Mouse (Mus musculus): ENCODE data around the gene Dnal1. TPM values are rescaled to one million over a fixed set of nuclear protein-coding genes. Genes with fewer than 3 reads are reported as not detected.
"Not testable (repeated sequence)": the region's sequence is repeated elsewhere in the genome, so short reads cannot be mapped to it uniquely, and the experiment has no call there.

The Dnal1 gene
- 23.6 TPM for polyA plus RNA-seq (2021)

DNA sequence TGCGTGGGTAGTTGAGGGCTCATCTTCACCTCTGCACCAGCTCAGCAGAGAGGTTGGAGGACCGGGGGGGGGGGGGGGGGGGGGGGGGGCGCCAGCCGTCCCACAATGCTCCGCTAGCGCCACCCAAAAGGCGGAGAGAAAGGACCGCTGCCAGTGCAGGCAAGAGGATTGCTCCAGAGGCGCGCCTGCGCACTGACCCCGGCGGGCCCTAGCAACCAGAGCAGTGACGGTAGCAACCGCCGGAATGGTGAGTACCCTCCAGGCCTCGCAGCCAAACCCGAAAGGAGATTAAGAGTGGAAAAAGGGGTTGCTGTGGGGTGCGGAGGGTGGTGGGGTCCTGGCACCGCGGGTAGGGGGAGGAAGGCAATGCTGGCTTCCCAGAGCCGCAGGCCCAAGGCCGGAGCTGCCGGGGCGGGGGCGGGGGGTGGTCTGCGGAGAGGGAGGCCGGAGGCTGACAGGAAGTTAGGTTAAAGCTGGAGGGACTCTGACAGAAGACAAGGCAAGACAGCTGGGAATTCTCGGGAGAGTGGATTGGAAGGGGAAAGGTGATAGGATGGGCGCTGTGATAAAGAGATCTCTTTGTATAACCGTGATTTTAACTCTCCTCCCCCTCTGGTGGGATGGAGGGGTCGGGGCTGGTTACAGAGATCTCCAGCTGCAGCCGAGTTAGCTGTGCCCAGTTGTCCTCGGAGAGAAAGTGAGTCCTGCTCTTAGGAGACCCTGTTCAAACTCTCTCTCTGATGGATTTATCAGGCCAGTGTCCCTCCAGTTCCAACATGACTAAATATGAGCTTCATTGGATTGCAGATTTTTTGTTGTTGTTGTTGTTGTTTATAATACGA is at the start of gene Dnal1:
Gene Dnal1, plus strand, starts transcription at position 214 of the 842 bp plus-strand sequence.
- CTCF ChIA-PET: interaction anchor here (1.0 kb wide), 1 partner anchor 19 kb away, joined by 3 read pairs; no protein-coding TSS in a partner anchor
- ATAC-seq: peak; percentile 76
- no peaks in the 10 kb centered on the region for H3K27me3 ChIP-seq
- POLR2A ChIA-PET: no interaction called here
- no peak for TF ChIP-seq CTCF (IDR thresholded peaks at IDR 0.05)
- in situ Hi-C loops (cut with MboI; ENCODE audit: low pct_unique_long_range_greater_than_20kb): no loop called here
- DNase-seq (ENCODE audit: low read depth, low spot score): no peak

DNA sequence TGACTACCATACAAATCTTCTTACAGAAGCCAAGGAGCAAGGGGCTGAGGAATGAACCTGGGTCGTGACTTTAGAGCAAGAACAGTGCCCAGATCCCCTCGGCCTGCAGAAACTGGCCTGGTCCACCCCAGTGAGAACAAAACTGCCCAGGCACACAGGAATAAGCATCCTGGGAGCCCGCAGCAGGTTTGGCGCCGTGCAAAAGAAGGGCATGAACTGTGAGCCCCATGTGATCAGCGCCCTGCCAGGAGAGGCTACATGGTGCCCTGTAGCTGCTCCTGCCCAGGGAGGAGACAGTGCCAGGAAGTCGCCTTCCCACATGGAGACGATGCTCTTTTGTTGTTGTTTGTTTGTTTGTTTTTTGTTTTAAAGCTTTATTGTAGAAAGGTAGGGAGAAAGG is 49.5 kb upstream of the Dnal1 start:
- CTCF ChIA-PET: no interaction called here
- DNase-seq (ENCODE audit: low read depth, low spot score) (no peak), ATAC-seq (no peak)
- no peaks in the 10 kb centered on the region for H3K27me3 ChIP-seq
- POLR2A ChIA-PET: interaction anchor here (0.7 kb wide), 1 partner anchor 19 kb away, joined by 3 read pairs; no protein-coding TSS in a partner anchor
- TF ChIP-seq CTCF (IDR thresholded peaks at IDR 0.05): no peak
- in situ Hi-C loops (cut with MboI; ENCODE audit: low pct_unique_long_range_greater_than_20kb): no loop called here

GRCm38 (mm10) chr12:84067752-84068151 is 46.4 kb upstream of the Dnal1 start:
- ATAC-seq (no peak), DNase-seq (ENCODE audit: low read depth, low spot score) (no peak)
- ChIA-PET POLR2A (no interaction called here), CTCF (interaction anchor here (1.2 kb wide), 1 partner anchor 11 kb away, joined by 3 read pairs; no protein-coding TSS in a partner anchor)
- in situ Hi-C loops (cut with MboI; ENCODE audit: low pct_unique_long_range_greater_than_20kb): no loop called here
- no peak for TF ChIP-seq CTCF (IDR thresholded peaks at IDR 0.05)
- H3K27me3 ChIP-seq: peaks cover 1% of the 10 kb centered on the region

DNA sequence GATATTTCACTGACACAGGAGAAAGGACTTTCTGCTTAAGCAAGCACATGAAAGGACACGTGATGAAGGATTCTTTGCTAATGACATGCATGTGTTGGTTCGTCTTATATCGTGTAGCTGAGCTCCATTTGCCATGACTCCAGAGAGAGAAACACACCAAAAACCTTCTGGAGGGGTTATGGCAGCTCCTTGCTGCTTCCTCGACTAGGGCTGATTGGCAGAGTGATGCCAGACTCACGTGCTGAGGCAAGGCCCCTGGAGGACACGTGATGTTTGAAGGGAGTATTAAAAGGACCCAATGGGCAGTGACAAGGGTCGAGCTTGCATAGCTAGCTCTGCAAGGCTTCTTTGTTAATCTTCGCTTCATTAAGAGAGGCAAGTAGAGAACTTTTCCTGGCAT is 45.9 kb upstream of the Dnal1 start:
- peaks cover 6% of the 10 kb centered on the region for H3K27me3 ChIP-seq
- in situ Hi-C loops (cut with MboI; ENCODE audit: low pct_unique_long_range_greater_than_20kb): no loop called here
- ChIA-PET POLR2A (no interaction called here), CTCF (no interaction called here)
- ATAC-seq: no peak
- no peak for DNase-seq (ENCODE audit: low read depth, low spot score)
- TF ChIP-seq CTCF (IDR thresholded peaks at IDR 0.05): no peak

DNA sequence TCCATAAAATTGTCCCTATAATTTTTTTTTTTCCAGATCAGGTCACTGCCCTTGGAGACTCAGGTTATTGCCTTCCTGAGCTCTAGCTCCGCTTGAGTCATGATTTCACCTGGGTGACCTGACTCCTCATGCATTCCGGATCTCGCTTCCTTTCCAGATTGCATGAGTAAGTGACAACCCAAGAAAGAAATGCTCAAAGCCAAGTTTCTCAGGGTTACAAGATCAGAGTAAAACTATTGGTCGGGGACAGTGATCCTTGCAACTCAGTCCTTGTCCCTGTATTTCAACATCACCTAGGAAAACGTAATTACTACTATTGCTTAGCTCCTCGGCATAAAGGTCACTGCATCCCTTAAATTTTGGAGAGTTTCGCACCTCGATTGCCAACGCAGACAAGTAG is 45.2 kb upstream of the Dnal1 start, which contains the start of gene Acot5:
Gene Acot5, plus strand, starts transcription at position 340 of the 400 bp plus-strand sequence.
- in situ Hi-C loops (cut with MboI; ENCODE audit: low pct_unique_long_range_greater_than_20kb): no loop called here
- H3K27me3 ChIP-seq: peaks cover 7% of the 10 kb centered on the region
- CTCF ChIA-PET: no interaction called here

DNA sequence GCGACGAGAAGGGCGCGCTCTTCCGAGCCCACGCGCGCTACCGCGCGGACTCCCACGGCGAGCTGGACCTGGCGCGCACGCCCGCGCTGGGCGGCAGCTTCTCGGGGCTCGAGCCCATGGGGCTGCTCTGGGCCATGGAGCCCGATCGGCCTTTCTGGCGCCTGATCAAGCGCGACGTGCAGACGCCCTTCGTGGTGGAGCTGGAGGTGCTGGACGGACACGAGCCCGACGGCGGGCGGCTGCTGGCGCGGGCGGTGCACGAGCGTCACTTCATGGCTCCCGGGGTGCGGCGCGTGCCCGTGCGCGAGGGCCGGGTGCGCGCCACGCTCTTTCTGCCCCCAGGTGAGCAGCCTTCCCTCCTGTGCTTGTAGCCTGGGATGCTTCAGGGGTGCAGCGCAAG is 44.6 kb upstream of the Dnal1 start:
- H3K27me3 ChIP-seq: peaks cover 10% of the 10 kb centered on the region
- in situ Hi-C loops (cut with MboI; ENCODE audit: low pct_unique_long_range_greater_than_20kb); DNase-seq (ENCODE audit: low read depth, low spot score); CTCF ChIA-PET; ATAC-seq; POLR2A ChIA-PET: not testable (repeated sequence)

More for the DNA sequence above, 45.2 kb upstream of the Dnal1 start, which contains the start of gene Acot5:
- TF ChIP-seq CTCF (IDR thresholded peaks at IDR 0.05): no peak
- DNase-seq (ENCODE audit: low read depth, low spot score) (no peak), ATAC-seq (no peak)
- POLR2A ChIA-PET: no interaction called here

DNA sequence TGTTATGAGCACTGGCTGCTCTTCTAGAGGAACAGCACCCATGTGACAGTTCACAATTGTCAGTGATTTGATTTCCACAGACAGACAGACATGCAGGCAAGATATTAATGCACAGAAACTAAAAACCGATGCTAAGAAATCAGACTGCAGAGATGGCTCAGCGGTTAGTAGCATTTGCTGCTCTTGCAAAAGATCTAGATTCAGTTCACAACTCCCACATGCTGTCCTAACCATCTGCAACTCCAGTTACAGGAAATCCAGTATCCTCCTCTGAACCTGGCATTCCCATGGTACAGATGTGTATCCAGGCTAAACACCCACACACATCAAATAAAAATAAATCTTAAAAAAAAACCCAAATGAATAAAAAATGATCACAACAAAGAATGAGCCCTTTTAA is 42.5 kb upstream of the Dnal1 start:
- no peak for TF ChIP-seq CTCF (IDR thresholded peaks at IDR 0.05)
- in situ Hi-C loops (cut with MboI; ENCODE audit: low pct_unique_long_range_greater_than_20kb): no loop called here
- peaks cover 10% of the 10 kb centered on the region for H3K27me3 ChIP-seq
- ChIA-PET CTCF (no interaction called here), POLR2A (no interaction called here)
- DNase-seq (ENCODE audit: low read depth, low spot score) (no peak), ATAC-seq (no peak)

DNA sequence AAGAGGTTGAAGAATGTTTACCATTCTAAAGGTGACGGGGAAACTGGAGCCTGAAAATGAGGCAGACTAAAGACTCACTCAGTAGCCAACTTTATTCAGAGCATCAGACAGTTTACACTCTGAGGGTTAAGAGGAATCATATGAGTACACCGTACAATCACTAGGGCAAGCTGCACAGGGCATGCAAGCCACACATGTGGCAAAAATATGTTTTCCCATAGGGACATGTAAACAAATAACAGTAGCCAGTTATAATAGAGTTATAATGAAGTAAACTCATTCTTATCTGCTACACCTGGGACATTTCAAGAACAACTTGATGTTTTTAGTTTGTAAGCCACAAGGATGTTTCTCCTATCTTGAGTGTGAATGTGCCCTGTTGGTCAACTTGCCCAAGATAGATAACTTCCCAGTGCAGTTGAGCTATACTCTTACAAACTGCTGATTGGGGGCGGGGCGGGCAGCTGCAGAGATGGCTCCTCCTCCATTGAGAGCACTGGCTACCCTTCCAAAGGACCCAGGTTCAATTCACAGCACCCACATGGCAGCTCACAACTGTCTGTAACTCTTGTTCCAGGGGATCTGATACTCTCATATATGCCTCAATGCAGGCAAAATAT is 36.7 kb upstream of the Dnal1 start:
- peaks cover 16% of the 10 kb centered on the region for H3K27me3 ChIP-seq
- in situ Hi-C loops (cut with MboI; ENCODE audit: low pct_unique_long_range_greater_than_20kb): no loop called here
- POLR2A ChIA-PET: interaction anchor here (0.6 kb wide), 1 partner anchor 458 kb away, joined by 3 read pairs; no protein-coding TSS in a partner anchor
- ATAC-seq (no peak), DNase-seq (ENCODE audit: low read depth, low spot score) (no peak)
- TF ChIP-seq CTCF (IDR thresholded peaks at IDR 0.05): no peak
- CTCF ChIA-PET: no interaction called here

DNA sequence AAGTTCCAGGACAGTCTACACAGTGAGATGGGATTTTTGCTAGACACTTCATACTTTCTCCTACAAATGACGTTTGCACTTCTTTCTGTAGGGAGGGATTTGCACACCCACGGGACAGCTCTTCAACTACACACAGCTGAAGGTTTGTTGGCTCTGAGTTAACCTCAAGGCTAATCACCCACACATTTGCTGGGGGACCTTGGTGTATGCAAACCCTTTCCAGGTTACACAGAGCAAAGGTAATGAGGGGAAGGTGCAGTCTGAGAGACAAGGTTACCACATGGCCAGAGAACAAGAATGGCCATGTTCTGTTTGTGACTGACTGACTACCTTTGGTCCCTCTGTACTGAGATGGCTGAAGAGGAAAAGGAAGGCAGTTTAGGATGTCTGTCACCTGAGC is 30.3 kb upstream of the Dnal1 start:
- ATAC-seq: no peak
- in situ Hi-C loops (cut with MboI; ENCODE audit: low pct_unique_long_range_greater_than_20kb): no loop called here
- no peak for DNase-seq (ENCODE audit: low read depth, low spot score)
- H3K27me3 ChIP-seq: peaks cover 10% of the 10 kb centered on the region
- TF ChIP-seq CTCF (IDR thresholded peaks at IDR 0.05): no peak
- CTCF ChIA-PET: interaction anchor here (0.9 kb wide), 1 partner anchor 23 kb away, joined by 3 read pairs; no protein-coding TSS in a partner anchor
- POLR2A ChIA-PET: no interaction called here

- CTCF ChIA-PET: interaction anchor here (0.9 kb wide), 1 partner anchor 24 kb away, joined by 3 read pairs; no protein-coding TSS in a partner anchor
- DNase-seq (ENCODE audit: low read depth, low spot score) (no peak), ATAC-seq (no peak)
- TF ChIP-seq CTCF (IDR thresholded peaks at IDR 0.05): no peak
- in situ Hi-C loops (cut with MboI; ENCODE audit: low pct_unique_long_range_greater_than_20kb): no loop called here
- H3K27me3 ChIP-seq: peaks cover 8% of the 10 kb centered on the region
- POLR2A ChIA-PET: no interaction called here
Observed at GRCm38 (mm10) chr12:84084581-84084980, 29.6 kb upstream of the Dnal1 start.

GRCm38 (mm10) chr12:84094666-84095065 is 19.5 kb upstream of the Dnal1 start:
- CTCF ChIA-PET; DNase-seq (ENCODE audit: low read depth, low spot score); in situ Hi-C loops (cut with MboI; ENCODE audit: low pct_unique_long_range_greater_than_20kb); H3K27me3 ChIP-seq; ATAC-seq: not testable (repeated sequence)
- POLR2A ChIA-PET: interaction anchor here (0.6 kb wide), 1 partner anchor 55 kb away, joined by 3 read pairs; no protein-coding TSS in a partner anchor
